Mouse (Mus musculus) limb, embryonic 14.5 days (tissue): ENCODE measurements around the gene Pkp2. TPM values are rescaled to one million over a fixed set of nuclear protein-coding genes. Genes with fewer than 3 reads are reported as not detected.

Source experiments
- ATAC-seq: fragments of 200-750 bp; cut with Nextera tagmentation; 2 replicates; pipeline ENCODE4 v1.8.0; 2017; ENCODE audit warnings: low read depth, moderate number of reproducible peaks, moderate TSS enrichment; ENCODE audit not compliant: low FRiP score
- DNase-seq: peaks from one replicate; pipeline ENCODE4 v3.0.0-alpha.2; 2015; ENCODE audit warnings: low spot score
- H3K27ac ChIP-seq: fragments of 300-500 bp; sonication (generic); replicated peaks from 2 replicates; pipeline ENCODE4 v1.5.1; 2014; ENCODE audit warnings: low read depth, mild to moderate bottlenecking, low read length, moderate library complexity, mixed read lengths
- H3K27me3 ChIP-seq: fragments of 300-500 bp; sonication (generic); 2 replicates; pipeline ENCODE4 v1.6.1; 2014; ENCODE audit warnings: low read length, mixed read lengths; ENCODE audit not compliant: control insufficient read depth, insufficient read depth
- H3K36me3 ChIP-seq: fragments of 300-500 bp; sonication (generic); 2 replicates; pipeline ENCODE4 v1.6.1; 2014; ENCODE audit warnings: mild to moderate bottlenecking, low read length, moderate library complexity, mixed read lengths; ENCODE audit not compliant: control insufficient read depth, insufficient read depth
- H3K4me1 ChIP-seq: fragments of 300-500 bp; sonication (generic); 2 replicates; pipeline ENCODE4 v1.6.1; 2014; ENCODE audit warnings: antibody characterized with exemption, low read length, mixed read lengths; ENCODE audit not compliant: control insufficient read depth, insufficient read depth
- H3K4me2 ChIP-seq: fragments of 300-500 bp; sonication (generic); replicated peaks from 2 replicates; pipeline ENCODE4 v1.6.1; 2014; ENCODE audit warnings: low read depth, mild to moderate bottlenecking, low read length, moderate library complexity; ENCODE audit not compliant: severe bottlenecking
- H3K4me3 ChIP-seq: fragments of 300-500 bp; sonication (generic); replicated peaks from 2 replicates; pipeline ENCODE4 v1.5.1; 2014; ENCODE audit warnings: low read length
- H3K9ac ChIP-seq: fragments of 300-500 bp; sonication (generic); 2 replicates; pipeline ENCODE4 v1.6.1; 2014; ENCODE audit warnings: mild to moderate bottlenecking, low read depth, low read length, moderate library complexity; ENCODE audit not compliant: severe bottlenecking
- H3K9me3 ChIP-seq: fragments of 300-500 bp; sonication (generic); 2 replicates; pipeline ENCODE4 v1.6.1; 2016; ENCODE audit warnings: low read length; ENCODE audit not compliant: control insufficient read depth
- POLR2A ChIP-seq: fragments of 200-500 bp; IDR thresholded peaks from 2 replicates; pipeline ENCODE4 v1.8.0; 2012; ENCODE audit warnings: inconsistent platforms, mild to moderate bottlenecking, moderate library complexity, borderline replicate concordance; ENCODE audit not compliant: insufficient read depth, insufficient read length; ENCODE audit errors: extremely low read depth
- WGBS: fragments of 180-500 bp; shearing (Covaris S2); extraction: QIAGEN DNeasy Blood & Tissue Kit; methylation state at CpG from one replicate; pipeline ENCODE4 v1.1.7; 2014; 5-methylcytosine and 5-hydroxymethylcytosine counted together
- polyA plus RNA-seq, 2 experiments: library from polyadenylated mRNA; depleted of rRNA in 1 of 2; stranded (reverse) in 1 of 2; unstranded in 1 of 2; fragments of >200 nt; fragmentation: Nextera tagmentation in 1 of 2; extraction: Ambion mirVana in 1 of 2; gene quantifications; 2 replicates each; pipeline versions ENCODE4 v1.2.1 to v1.2.3; 2012 to 2014

Gene Pkp2
- polyA plus RNA-seq, 2 experiments: 1.4 to 1.9 TPM

DNA sequence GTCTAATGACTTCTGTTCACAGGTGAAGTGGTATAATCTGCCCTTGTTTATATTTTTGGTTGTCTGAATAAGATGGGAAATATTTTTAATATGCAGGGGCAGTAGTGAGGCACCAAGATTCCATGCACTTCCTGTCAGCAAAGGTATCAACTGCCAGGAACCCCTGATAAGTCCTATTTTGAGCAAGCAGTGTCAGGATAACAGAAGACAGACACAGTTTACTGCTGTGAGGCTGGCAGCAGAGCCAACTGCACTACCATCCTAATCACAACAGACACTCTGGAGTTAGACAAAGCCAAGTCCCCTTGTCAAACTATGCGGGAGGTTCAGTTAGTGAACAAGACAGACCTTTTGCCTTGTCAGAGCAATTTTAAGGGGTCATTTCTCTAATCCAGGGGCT, 43.6 kb downstream of the Pkp2 start:
- no peaks in the 10 kb centered on the region for H3K27me3 ChIP-seq
- H3K9ac ChIP-seq: no peak overlapping the region
- no peak overlapping the region for H3K4me2 ChIP-seq
- no peak overlapping the region for H3K4me3 ChIP-seq
- H3K36me3 ChIP-seq: no peaks in the 10 kb centered on the region
- WGBS: 45% methylated on average over 1 of the region's 1 CpGs
- ATAC-seq: no peak
- H3K4me1 ChIP-seq: no peaks in the 10 kb centered on the region
- DNase-seq: no peak
- H3K9me3 ChIP-seq: no peaks in the 10 kb centered on the region
- no peak overlapping the region for H3K27ac ChIP-seq
- no peak for TF ChIP-seq POLR2A

DNA sequence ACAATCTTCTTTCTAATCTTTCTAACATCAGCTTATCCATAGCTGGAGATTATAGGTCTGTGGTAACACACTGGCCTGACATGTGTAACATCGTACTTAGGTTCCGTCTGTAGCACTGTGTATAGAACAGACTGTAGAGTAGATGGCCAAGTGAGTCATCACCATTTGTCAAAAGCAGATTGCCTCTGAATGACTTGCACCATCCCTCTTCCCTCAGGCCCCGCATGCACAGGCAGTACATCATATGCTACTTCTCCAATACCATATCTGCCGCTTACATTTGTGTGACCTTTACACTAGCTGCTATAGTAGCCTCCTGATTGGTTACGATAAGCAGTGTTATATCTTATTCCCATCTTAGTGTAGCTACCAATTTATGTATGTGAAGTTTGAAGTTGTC, 47.8 kb downstream of the Pkp2 start:
- WGBS: 89% methylated on average over 5 of the region's 5 CpGs
- H3K4me2 ChIP-seq: no peak overlapping the region
- H3K4me3 ChIP-seq: no peak overlapping the region
- TF ChIP-seq POLR2A: no peak
- H3K27me3 ChIP-seq: no peaks in the 10 kb centered on the region
- DNase-seq (no peak), ATAC-seq (no peak)
- no peak overlapping the region for H3K9ac ChIP-seq
- no peaks in the 10 kb centered on the region for H3K4me1 ChIP-seq
- H3K9me3 ChIP-seq: no peaks in the 10 kb centered on the region
- no peak overlapping the region for H3K27ac ChIP-seq
- H3K36me3 ChIP-seq: no peaks in the 10 kb centered on the region

DNA sequence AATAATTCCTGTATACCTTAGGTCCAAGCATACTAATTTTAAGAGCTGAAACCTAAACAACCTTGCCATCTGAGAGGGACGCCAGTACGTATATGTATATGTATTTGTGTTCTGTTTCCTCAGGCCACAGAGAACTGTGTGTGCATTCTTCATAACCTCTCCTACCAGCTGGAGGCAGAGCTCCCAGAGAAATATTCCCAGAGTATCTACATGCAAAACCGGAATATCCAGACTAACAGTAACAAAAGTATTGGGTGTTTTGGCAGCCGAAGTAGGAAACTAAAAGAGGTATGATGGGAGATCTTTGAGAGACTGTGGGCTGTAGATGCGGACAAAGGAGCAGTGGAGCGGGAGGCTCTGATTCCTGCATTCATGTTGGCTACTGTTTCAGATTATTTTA, 48.4 kb downstream of the Pkp2 start:
- Histone ChIP-seq H3K27ac (no peak overlapping the region), H3K4me3 (no peak overlapping the region), H3K27me3 (no peaks in the 10 kb centered on the region), H3K9ac (no peak overlapping the region), H3K4me1 (no peaks in the 10 kb centered on the region), H3K9me3 (no peaks in the 10 kb centered on the region), H3K4me2 (no peak overlapping the region), H3K36me3 (no peaks in the 10 kb centered on the region)
- ATAC-seq (no peak), DNase-seq (no peak)
- TF ChIP-seq POLR2A: no peak
- WGBS: 85% methylated on average over 6 of the region's 6 CpGs

DNA sequence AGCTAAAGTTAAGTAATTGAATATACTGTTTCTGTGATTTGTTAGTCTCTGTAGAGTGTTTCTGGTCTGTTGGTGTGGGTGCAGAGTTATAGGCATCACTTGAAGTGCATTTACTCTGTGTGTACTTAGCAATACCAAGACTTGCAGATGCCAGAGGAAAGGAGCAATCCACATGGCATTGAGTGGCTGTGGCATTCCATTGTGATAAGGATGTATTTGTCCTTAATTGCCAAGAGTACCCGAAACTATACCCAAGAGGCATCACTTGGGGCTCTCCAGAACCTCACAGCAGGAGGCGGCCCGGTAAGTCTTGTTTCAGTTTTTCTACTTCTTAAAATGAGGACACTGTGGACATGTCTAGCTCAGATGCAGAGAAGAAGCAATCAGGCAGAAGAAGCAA, 49.3 kb downstream of the Pkp2 start:
- Histone ChIP-seq H3K36me3 (no peaks in the 10 kb centered on the region), H3K9me3 (no peaks in the 10 kb centered on the region), H3K4me3 (no peak overlapping the region), H3K9ac (no peak overlapping the region), H3K4me2 (no peak overlapping the region), H3K4me1 (no peaks in the 10 kb centered on the region), H3K27ac (no peak overlapping the region), H3K27me3 (no peaks in the 10 kb centered on the region)
- no peak for TF ChIP-seq POLR2A
- ATAC-seq: no peak
- WGBS: 76% methylated on average over 3 of the region's 3 CpGs
- no peak for DNase-seq

DNA sequence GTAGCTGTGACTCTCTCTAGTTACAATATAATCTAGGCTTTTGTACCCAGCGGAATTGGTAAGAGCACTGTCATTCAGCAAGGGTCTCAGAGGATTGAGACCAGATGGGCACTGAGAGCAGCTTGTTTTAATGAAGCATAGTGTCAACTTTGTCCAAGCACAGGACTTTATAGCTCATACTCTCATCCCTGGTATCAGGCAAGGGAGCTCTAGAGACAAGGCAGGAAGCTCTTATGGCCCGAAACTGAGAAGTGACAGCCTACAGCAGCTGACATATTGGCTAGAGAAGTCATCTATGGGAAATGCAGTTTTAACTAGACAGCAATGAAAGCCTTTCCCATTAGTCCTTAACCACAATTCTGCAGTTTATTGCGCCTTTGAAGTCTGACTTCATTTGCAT, 59.9 kb downstream of the Pkp2 start:
- no peak overlapping the region for H3K4me2 ChIP-seq
- no peaks in the 10 kb centered on the region for H3K27me3 ChIP-seq
- no peak overlapping the region for H3K27ac ChIP-seq
- DNase-seq (no peak), ATAC-seq (no peak)
- no peaks in the 10 kb centered on the region for H3K4me1 ChIP-seq
- H3K9me3 ChIP-seq: no peaks in the 10 kb centered on the region
- H3K36me3 ChIP-seq: no peaks in the 10 kb centered on the region
- no peak overlapping the region for H3K4me3 ChIP-seq
- no peak overlapping the region for H3K9ac ChIP-seq
- no peak for TF ChIP-seq POLR2A
- WGBS: 31% methylated on average over 3 of the region's 3 CpGs

DNA sequence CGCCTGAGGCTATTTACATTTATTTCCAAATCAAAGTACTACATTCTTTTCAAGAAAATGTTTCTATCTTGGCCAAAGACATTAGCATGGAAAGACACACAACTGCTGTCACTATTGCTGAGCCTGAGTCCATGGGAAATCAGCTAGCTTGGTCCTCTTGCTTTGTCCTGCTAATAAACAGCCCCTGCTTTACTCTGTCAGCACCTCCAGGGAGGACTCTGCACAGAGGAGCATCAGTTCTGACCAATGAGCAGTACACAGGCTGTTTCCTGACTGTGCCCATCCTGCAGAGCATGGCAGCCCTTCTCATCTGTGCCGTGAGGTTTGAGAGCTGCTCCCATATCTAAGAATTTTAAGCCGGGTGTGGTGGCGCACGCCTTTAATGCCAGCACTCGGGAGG, 60.6 kb downstream of the Pkp2 start:
- H3K27me3 ChIP-seq: no peaks in the 10 kb centered on the region
- H3K9me3 ChIP-seq: no peaks in the 10 kb centered on the region
- no peak overlapping the region for H3K4me2 ChIP-seq
- no peak overlapping the region for H3K27ac ChIP-seq
- TF ChIP-seq POLR2A: no peak
- H3K4me1 ChIP-seq: no peaks in the 10 kb centered on the region
- H3K4me3 ChIP-seq: no peak overlapping the region
- 84% methylated on average over 6 of the region's 6 CpGs for WGBS
- no peak overlapping the region for H3K9ac ChIP-seq
- H3K36me3 ChIP-seq: no peaks in the 10 kb centered on the region
- no peak for DNase-seq
- ATAC-seq: no peak
